Mouse (Mus musculus): Measurements from ENCODE around the gene Armc8. TPM values are rescaled to one million over a fixed set of nuclear protein-coding genes. Genes with fewer than 3 reads are reported as not detected.
"Not testable (repeated sequence)": the region's sequence is repeated elsewhere in the genome, so short reads cannot be mapped to it uniquely, and the experiment has no call there.

Gene Armc8
- 19.5 and 20.2 TPM in 2 replicates for polyA plus RNA-seq (2015; fragmentation: Nextera tagmentation; extraction: Ambion mirVana)

- Histone ChIP-seq H3K27me3 (no peaks in the 10 kb centered on the region), H3K4me3 (peak within 1 kb of the TSS; percentile 87), H3K9me3 (no peaks in the 10 kb centered on the region), H3K4me2 (peak within 1 kb of the TSS; percentile 85), H3K9ac (peak within 1 kb of the TSS; percentile 93), H3K27ac (peak within 1 kb of the TSS; percentile 97), H3K36me3 (no peaks in the 10 kb centered on the region), H3K4me1 (peaks cover 13% of the 10 kb centered on the region)
- under 1% methylated on average over 70 of the region's 70 CpGs for WGBS
- peak; percentile 93 for ATAC-seq (ENCODE audit: insufficient number of reproducible peaks, low FRiP score, low TSS enrichment, low read depth)
These were observed at the start of gene Armc8 for GRCm38 (mm10) chr9:99568347-99569070. Gene Armc8, minus strand, starts transcription at chr9:99568899.

- Histone ChIP-seq H3K27ac (no peak within 1 kb of the TSS), H3K4me1 (no peaks in the 10 kb centered on the region), H3K4me2 (no peak within 1 kb of the TSS), H3K9me3 (no peaks in the 10 kb centered on the region), H3K4me3 (no peak within 1 kb of the TSS), H3K36me3 (no peaks in the 10 kb centered on the region), H3K9ac (no peak within 1 kb of the TSS), H3K27me3 (no peaks in the 10 kb centered on the region)
- WGBS: 41% methylated on average over 2 of the region's 2 CpGs
- no peak for ATAC-seq (ENCODE audit: insufficient number of reproducible peaks, low FRiP score, low TSS enrichment, low read depth)
These were observed 43.5 kb upstream of the Armc8 start, which contains the start of gene A4gnt for GRCm38 (mm10) chr9:99612202-99612601. Gene A4gnt, plus strand, starts transcription at chr9:99612502.

GRCm38 (mm10) chr9:99603566-99603965, 34.9 kb upstream of the Armc8 start:
- no peaks in the 10 kb centered on the region for H3K27me3 ChIP-seq
- ATAC-seq (ENCODE audit: insufficient number of reproducible peaks, low FRiP score, low TSS enrichment, low read depth): no peak
- H3K4me3 ChIP-seq: no peak overlapping the region
- H3K4me2 ChIP-seq: no peak overlapping the region
- H3K4me1 ChIP-seq: no peaks in the 10 kb centered on the region
- WGBS: 62% methylated on average over 2 of the region's 2 CpGs
- no peak overlapping the region for H3K27ac ChIP-seq
- H3K9me3 ChIP-seq: no peaks in the 10 kb centered on the region
- H3K36me3 ChIP-seq: no peaks in the 10 kb centered on the region
- H3K9ac ChIP-seq: no peak overlapping the region

GRCm38 (mm10) chr9:99599127-99599526, 30.4 kb upstream of the Armc8 start:
- 91% methylated on average over 6 of the region's 6 CpGs for WGBS
- not testable (repeated sequence) for H3K9ac ChIP-seq; H3K9me3 ChIP-seq; H3K4me2 ChIP-seq; H3K36me3 ChIP-seq; ATAC-seq (ENCODE audit: insufficient number of reproducible peaks, low FRiP score, low TSS enrichment, low read depth); H3K4me3 ChIP-seq; H3K4me1 ChIP-seq; H3K27me3 ChIP-seq; H3K27ac ChIP-seq

- Histone ChIP-seq H3K4me1 (no peaks in the 10 kb centered on the region), H3K9ac (no peak overlapping the region), H3K4me3 (no peak overlapping the region), H3K9me3 (no peaks in the 10 kb centered on the region), H3K4me2 (no peak overlapping the region), H3K27me3 (no peaks in the 10 kb centered on the region), H3K36me3 (no peaks in the 10 kb centered on the region), H3K27ac (no peak overlapping the region)
- ATAC-seq (ENCODE audit: insufficient number of reproducible peaks, low FRiP score, low TSS enrichment, low read depth): no peak
- WGBS: 74% methylated on average over 8 of the region's 8 CpGs
These were observed 22.4 kb upstream of the Armc8 start for GRCm38 (mm10) chr9:99591144-99591543.

GRCm38 (mm10) chr9:99587505-99588202, 19.0 kb upstream of the Armc8 start:
- H3K4me2 ChIP-seq: no peak overlapping the region
- no peak overlapping the region for H3K27ac ChIP-seq
- no peaks in the 10 kb centered on the region for H3K4me1 ChIP-seq
- H3K27me3 ChIP-seq: no peaks in the 10 kb centered on the region
- WGBS: 27% methylated on average over 8 of the region's 8 CpGs
- H3K9me3 ChIP-seq: no peaks in the 10 kb centered on the region
- no peak for ATAC-seq (ENCODE audit: insufficient number of reproducible peaks, low FRiP score, low TSS enrichment, low read depth)
- H3K9ac ChIP-seq: no peak overlapping the region
- H3K36me3 ChIP-seq: peaks cover 19% of the 10 kb centered on the region
- H3K4me3 ChIP-seq: no peak overlapping the region

GRCm38 (mm10) chr9:99580655-99581054, 12.0 kb upstream of the Armc8 start:
- H3K27me3 ChIP-seq: no peaks in the 10 kb centered on the region
- no peak for ATAC-seq (ENCODE audit: insufficient number of reproducible peaks, low FRiP score, low TSS enrichment, low read depth)
- peaks cover 38% of the 10 kb centered on the region for H3K36me3 ChIP-seq
- no peaks in the 10 kb centered on the region for H3K9me3 ChIP-seq
- peaks cover 8% of the 10 kb centered on the region for H3K4me1 ChIP-seq
- no peak overlapping the region for H3K27ac ChIP-seq
- H3K4me2 ChIP-seq: no peak overlapping the region
- H3K4me3 ChIP-seq: no peak overlapping the region
- H3K9ac ChIP-seq: no peak overlapping the region
- 35% methylated on average over 2 of the region's 2 CpGs for WGBS

- WGBS: under 1% methylated on average over 57 of the region's 57 CpGs
These were observed 7.2 kb upstream of the Armc8 start, which contains the start of gene Dbr1 for GRCm38 (mm10) chr9:99575677-99576480. Gene Dbr1, plus strand, starts transcription at chr9:99575799.

GRCm38 (mm10) chr9:99569071-99569397, 335 bp upstream of the Armc8 start:
- peak; percentile 42; the same call in 1 of the 2 replicates for ATAC-seq (ENCODE audit: insufficient number of reproducible peaks, low FRiP score, low TSS enrichment, low read depth)
- H3K4me1 ChIP-seq: peaks cover 13% of the 10 kb centered on the region

More at GRCm38 (mm10) chr9:99575677-99576480, 7.2 kb upstream of the Armc8 start, which contains the start of gene Dbr1:
- H3K27ac ChIP-seq: peak within 1 kb of the TSS; percentile 88
- H3K4me1 ChIP-seq: peaks cover 8% of the 10 kb centered on the region
- H3K36me3 ChIP-seq: 0 out of 2 replicates have a peak, but pooled peaks cover 6% of the 10 kb centered on the region
- H3K9ac ChIP-seq: peak within 1 kb of the TSS; percentile 84
- peak; percentile 87 for ATAC-seq (ENCODE audit: insufficient number of reproducible peaks, low FRiP score, low TSS enrichment, low read depth)
- peak within 1 kb of the TSS; percentile 95 for H3K4me3 ChIP-seq
- H3K4me2 ChIP-seq: peak within 1 kb of the TSS; percentile 59
- H3K9me3 ChIP-seq: no peaks in the 10 kb centered on the region
- H3K27me3 ChIP-seq: no peaks in the 10 kb centered on the region

GRCm38 (mm10) chr9:99568023-99568346, 714 bp downstream of the Armc8 start:
- 1% methylated on average over 15 of the region's 15 CpGs for WGBS
- 0 out of 2 replicates have a peak, but pooled peaks have one; percentile 25 for ATAC-seq (ENCODE audit: insufficient number of reproducible peaks, low FRiP score, low TSS enrichment, low read depth)

More at GRCm38 (mm10) chr9:99569071-99569397, 335 bp upstream of the Armc8 start:
- peak overlapping the region; percentile 97 for H3K27ac ChIP-seq
- 2% methylated on average over 9 of the region's 9 CpGs for WGBS
- H3K4me2 ChIP-seq: peak overlapping the region; percentile 85
- no peaks in the 10 kb centered on the region for H3K9me3 ChIP-seq
- no peaks in the 10 kb centered on the region for H3K27me3 ChIP-seq
- H3K36me3 ChIP-seq: no peaks in the 10 kb centered on the region
- peak overlapping the region; percentile 87 for H3K4me3 ChIP-seq
- H3K9ac ChIP-seq: peak overlapping the region; percentile 39

GRCm38 (mm10) chr9:99563714-99564113, 5.0 kb downstream of the Armc8 start:
- Histone ChIP-seq H3K9ac (no peak overlapping the region), H3K4me1 (peaks cover 8% of the 10 kb centered on the region), H3K36me3 (no peaks in the 10 kb centered on the region), H3K27ac (no peak overlapping the region), H3K9me3 (no peaks in the 10 kb centered on the region), H3K27me3 (no peaks in the 10 kb centered on the region), H3K4me2 (no peak overlapping the region), H3K4me3 (no peak overlapping the region)
- 18% methylated on average over 11 of the region's 11 CpGs for WGBS
- ATAC-seq (ENCODE audit: insufficient number of reproducible peaks, low FRiP score, low TSS enrichment, low read depth): no peak

More at GRCm38 (mm10) chr9:99568023-99568346, 714 bp downstream of the Armc8 start:
- no peaks in the 10 kb centered on the region for H3K27me3 ChIP-seq
- H3K4me2 ChIP-seq: peak overlapping the region; percentile 85
- peak overlapping the region; percentile 97 for H3K27ac ChIP-seq
- no peaks in the 10 kb centered on the region for H3K36me3 ChIP-seq
- no peaks in the 10 kb centered on the region for H3K9me3 ChIP-seq
- H3K9ac ChIP-seq: peak overlapping the region; percentile 93
- H3K4me3 ChIP-seq: peak overlapping the region; percentile 87
- H3K4me1 ChIP-seq: peaks cover 13% of the 10 kb centered on the region
